Mouse (Mus musculus) right cerebral cortex, postnatal 4 days (tissue): Measurements from ENCODE around the gene Pan3.
"Not testable (repeated sequence)": the region's sequence is repeated elsewhere in the genome, so short reads cannot be mapped to it uniquely, and the experiment has no call there.

Experiments used
- DNase-seq: peaks from one replicate; pipeline ENCODE4 v3.0.0-alpha.2; 2022

Gene Pan3

GRCm38 (mm10) chr5:147492511-147492910 is 62.5 kb downstream of the Pan3 start:
- no peak for DNase-seq

DNA sequence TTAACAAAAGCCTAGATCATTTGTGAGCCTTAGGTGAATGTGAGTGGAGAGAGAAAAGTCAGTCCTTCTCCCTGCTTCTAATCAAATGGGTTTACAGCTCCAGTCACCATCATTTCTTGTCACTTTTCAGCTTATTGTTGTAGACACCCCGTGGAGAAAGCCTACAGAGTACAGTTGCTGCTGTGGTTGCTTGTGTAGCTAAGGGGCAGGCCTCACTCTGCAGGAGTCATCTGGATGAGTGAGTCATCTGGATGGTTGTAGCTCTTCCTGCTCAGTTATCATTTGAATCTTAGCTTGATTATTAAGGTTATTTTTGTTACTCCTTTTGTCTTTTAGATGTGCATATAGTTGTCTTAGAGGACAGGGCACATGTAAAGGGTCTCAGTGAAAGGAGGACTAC is 63.2 kb downstream of the Pan3 start:
- DNase-seq = no peak

DNA sequence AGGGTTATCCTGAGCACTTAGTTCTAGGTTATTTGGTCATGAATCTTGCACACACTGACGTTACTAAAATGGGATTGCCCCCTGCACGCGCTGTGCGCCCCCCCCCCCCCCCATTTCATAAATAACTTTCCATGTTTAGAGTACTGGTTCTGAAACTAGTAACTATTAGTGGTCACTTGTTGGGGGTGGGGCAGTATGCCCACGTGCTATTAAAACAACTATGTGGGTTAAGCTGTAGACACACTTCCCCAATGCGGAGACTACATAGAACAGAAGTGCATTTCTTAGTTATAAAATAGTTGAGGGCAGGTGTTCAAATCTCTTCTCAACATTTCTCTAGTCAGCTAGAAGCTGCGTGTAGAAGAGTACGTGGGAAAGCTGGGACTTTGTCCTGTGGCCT is 63.7 kb downstream of the Pan3 start:
- no peak for DNase-seq

- DNase-seq = no peak
Measured at GRCm38 (mm10) chr5:147494388-147494787, 64.4 kb downstream of the Pan3 start.

DNA sequence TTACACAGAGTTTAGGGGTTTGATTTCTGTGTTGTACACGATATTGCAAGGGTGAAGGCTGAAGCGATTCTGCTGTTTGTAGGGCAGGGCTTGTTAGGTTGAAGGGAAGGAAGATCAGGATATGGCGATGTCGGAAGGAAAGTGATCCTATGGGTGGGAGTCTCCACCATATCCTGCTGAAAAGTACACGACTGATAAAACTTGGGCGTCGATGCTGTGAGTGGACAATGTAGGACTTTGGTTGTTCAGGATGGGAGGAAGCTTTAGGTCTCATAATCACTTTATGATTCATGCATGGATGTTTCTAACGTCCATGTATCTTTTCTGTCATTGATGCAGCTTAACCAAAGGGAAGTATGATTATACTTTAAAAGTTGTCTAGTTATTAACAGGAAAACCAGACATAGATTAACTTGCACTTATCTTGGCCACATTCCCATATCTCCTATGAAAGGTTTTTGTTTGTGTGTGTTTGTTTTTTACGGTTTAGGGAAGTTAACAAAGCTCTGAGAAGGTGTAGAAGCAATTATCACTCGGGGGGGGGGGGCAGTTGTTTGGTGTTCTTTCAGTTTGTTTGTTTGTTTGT is 64.9 kb downstream of the Pan3 start:
- no peak for DNase-seq

GRCm38 (mm10) chr5:147495961-147496360 is 66.0 kb downstream of the Pan3 start:
- DNase-seq = no peak

DNA sequence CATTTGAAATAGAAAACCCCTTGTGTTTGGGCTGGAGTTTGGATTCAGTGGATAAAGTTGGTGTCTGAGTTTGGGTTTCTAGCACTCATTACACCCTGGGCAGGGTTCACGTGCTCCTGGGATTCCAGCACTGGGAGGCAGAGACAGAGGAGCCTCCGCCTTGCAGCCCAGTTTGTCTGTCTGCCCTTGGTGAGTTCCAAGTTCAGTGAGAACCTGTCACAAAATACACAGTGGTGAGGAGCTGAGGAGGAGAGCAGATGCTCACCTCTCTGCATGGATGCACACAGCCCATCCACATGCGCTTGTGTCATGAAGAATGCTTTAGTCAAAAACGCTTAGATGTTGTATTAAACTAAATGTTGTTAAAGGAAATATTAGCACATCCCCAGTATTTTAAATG is 67.0 kb downstream of the Pan3 start:
- DNase-seq = no peak

DNA sequence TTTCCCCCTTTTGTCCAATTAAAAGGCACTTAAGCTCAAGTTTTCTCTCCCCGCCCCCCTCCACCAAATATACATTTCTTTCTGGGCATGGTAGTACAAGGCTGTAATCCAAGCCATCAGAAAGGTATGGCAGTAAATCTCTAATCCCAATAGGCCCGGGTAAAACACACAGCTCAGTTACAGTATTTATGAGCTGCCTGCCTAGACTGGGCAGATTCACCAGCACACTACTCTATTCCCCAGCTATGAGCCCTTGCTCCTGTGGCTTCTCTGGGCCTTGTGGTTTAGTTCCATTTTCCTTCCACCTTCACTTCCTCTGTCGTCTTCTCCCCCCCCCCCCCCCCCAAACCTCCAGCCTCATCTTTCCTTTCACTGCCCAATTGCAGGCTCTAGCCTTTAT is 67.8 kb downstream of the Pan3 start:
- DNase-seq = no peak

DNA sequence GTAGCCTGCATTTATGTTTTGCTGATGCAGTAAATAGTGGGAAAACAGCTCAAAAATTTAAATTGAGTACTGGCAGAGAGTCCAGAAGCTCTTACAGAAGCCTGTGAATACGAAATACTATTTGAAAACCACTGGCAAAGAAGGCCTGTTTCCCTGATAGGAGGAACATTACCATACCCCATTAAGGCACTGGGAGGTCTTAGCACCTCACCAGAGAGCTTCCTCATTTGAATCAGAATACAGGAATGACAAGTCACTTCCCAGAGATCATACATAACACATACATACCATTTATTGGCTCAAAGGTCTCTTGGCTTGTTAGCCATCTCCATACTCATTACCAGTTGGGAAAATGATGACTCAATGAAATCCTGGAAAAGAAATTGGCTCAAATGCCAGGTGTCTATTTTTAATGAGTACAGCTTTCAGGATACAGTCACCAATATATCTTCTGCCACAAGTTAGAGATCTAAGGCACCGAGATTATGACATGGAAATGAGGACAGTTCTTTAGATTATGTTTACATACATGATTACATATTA is 71.6 kb downstream of the Pan3 start:
- DNase-seq = no peak

GRCm38 (mm10) chr5:147502921-147503320 is 73.0 kb downstream of the Pan3 start:
- no peak for DNase-seq

GRCm38 (mm10) chr5:147511350-147511749 is 81.4 kb downstream of the Pan3 start:
- DNase-seq = no peak

DNA sequence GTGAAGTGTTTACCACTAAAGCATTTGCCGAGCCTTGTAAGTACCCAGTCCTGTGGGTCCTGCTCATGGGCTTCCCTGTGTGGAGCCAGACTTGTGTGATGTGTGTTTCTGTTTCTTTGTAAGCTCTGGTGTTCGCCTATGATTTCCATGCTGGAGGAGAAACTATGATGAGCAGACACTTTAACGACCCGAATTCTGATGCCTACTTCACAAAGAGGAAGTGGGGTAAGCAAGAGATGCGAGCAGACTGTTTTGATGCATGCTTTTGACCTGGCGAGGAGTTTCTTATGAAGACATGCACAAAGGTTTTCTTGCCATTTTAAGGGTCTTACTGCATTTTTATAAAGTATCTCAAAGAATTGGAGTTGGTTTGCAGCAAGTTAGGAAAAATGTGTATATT is 97.0 kb downstream of the Pan3 start:
- DNase-seq = no peak

DNA sequence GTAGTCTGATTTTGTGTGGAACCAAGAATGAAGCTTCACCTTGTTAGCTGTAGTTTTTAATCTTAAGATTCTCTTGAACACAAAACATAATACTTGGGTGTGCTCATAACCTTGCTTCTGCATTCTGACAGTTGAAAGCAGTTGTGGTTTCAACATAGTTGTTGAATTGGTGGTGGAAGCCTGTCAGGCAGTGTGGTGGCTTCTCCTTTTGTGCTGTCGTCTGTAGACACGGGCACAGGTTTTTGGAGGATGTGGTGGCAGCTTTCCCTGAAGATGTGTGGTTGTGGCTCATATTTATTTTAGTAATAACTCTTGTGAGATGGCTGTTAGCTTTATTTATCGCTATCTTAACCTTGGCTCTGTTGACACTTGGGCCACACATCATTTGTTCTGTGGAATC is 97.8 kb downstream of the Pan3 start:
- DNase-seq = no peak

GRCm38 (mm10) chr5:147532031-147532430 is 102.1 kb downstream of the Pan3 start:
- DNase-seq = no peak

DNA sequence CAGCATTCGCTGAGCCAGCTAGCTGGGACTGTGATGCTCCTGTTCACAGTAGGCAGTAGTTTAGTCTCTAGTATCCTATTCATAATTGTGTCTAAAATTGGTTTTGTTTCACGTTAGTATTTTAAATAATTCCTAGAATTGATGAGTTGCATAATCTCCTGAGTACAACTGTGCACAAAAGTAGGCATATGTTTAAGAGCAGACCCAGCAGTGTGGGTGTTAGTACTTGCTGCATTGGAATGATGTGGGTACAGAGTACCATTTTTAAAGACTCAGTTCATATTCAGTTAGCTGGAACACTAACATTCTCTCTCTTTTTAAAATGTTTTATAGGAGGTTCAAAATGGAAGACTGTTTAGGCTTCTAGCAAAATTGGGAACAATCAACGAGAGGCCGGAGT is 109.4 kb downstream of the Pan3 start:
- no peak for DNase-seq

GRCm38 (mm10) chr5:147539815-147540214 is 109.9 kb downstream of the Pan3 start:
- DNase-seq = no peak

- DNase-seq = no peak
Measured at GRCm38 (mm10) chr5:147542291-147542690, 112.3 kb downstream of the Pan3 start.

- no peak for DNase-seq
Measured at GRCm38 (mm10) chr5:147545731-147546241, 115.8 kb downstream of the Pan3 start.

DNA sequence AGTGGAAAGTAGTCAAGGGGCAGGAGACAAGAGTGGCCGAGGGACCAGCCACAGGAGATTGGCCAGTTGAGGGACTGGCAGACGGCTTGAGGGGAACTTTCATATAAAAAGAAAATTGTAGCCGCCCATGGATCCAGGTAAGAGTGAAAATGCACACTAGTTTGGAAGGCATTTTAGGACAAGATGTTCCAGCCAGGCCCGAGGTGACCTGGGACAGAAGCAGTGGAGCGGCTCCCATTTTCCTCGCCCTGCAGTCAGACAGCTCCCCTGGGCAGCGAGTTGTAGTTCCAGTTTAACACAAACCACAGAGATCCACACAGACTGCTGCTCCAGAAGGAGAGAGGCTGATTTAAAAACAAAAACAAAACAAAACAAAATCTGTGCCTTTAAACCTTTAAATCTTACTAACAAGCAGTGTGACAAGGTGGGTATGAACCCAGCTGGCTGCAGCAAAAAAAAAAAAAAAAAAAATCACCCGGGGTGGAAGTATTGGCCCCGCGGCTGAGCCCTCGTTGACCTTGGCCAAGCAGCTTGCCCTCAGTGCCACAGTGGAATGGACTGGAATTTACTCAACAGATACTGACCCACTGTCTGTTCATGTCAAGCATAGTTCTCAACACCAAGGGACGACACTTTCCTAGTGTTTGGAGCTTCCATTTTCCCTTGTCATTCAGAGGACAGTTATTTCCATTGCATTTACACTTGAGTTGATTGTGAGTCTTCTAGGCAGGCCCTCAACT is 119.2 kb downstream of the Pan3 start:
- DNase-seq = no peak

GRCm38 (mm10) chr5:147551879-147552627 is 122.1 kb downstream of the Pan3 start:
- DNase-seq = no peak

GRCm38 (mm10) chr5:147557641-147558040 is 127.7 kb downstream of the Pan3 start:
- not testable (repeated sequence) for DNase-seq

DNA sequence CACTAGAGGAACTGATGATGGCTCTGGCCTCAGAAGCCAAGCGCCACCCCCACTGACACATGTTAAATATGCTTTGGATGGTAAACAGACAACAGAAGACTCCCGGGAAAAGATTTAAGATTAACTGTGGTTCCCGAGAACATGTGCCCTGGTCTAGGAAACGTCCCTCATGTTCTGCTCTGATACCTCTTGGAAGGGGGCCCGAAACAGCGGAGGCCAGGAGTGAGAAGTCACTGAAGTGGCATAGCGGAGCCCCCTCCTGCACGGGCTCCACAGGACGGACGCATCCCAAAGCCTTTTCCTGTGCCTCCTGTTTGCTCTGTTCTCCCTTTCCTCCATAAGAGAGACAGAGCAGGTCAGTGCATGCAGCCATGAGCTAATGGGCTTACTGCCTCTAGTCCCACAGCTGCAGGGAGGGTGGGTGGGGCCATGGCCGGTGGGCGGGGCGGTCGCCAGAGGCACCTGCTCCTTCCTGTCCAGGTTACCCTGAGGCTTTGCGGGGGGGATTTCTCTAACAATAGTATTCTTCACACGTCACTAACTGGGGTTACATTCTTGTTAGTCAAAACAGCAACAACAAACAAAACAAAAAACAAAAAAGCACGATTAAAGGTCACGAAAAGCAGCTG is 133.7 kb downstream of the Pan3 start:
- DNase-seq = no peak

DNA sequence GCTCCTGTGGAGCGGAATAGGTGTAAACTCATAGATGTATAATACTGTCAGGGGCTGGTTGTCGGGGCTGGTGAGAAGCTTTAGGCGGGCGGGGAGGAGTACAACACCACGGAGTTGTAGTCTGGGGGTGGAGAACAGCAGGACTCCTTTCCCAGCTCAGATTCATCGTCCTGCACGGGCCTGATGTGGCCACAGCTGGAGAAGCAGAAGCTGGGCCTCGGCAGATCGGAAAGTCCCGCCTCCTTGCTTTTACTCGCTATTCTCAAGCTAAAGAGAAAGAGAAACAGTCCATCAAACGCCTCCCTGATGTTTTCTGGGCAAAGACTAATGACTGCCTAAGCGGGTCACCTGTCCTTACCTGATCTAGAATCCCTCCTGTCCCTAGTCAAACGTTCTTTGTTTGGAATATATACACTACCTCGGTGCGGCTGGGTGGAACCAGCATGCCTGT is 134.2 kb downstream of the Pan3 start:
- no peak for DNase-seq
